Mouse (Mus musculus): ENCODE results near the gene Slf2.
A peak's percentile ranks its signal among the peaks of the same experiment; 100 is the strongest.

The Slf2 gene

GRCm38 (mm10) chr19:44930744-44931453, at the start of gene Slf2:
Gene Slf2 (plus strand): TSS chr19:44931151.
- peak; percentile 99 to 100 for DNase-seq (ENCODE audit: low spot score in 2 of 2)

GRCm38 (mm10) chr19:44882552-44883024, 48.4 kb upstream of the Slf2 start:
- DNase-seq (ENCODE audit: low spot score in 2 of 2) = peak; percentile 60 to 70

- no peak for DNase-seq (ENCODE audit: low spot score in 2 of 2)
Observed at GRCm38 (mm10) chr19:44884331-44884730, 46.6 kb upstream of the Slf2 start.

GRCm38 (mm10) chr19:44886475-44886874, 44.5 kb upstream of the Slf2 start:
- DNase-seq (ENCODE audit: low spot score in 2 of 2) = peak; percentile 51 to 59

- DNase-seq (ENCODE audit: low spot score in 2 of 2) = peak; percentile 34 to 46
Observed at GRCm38 (mm10) chr19:44887679-44888235, 43.2 kb upstream of the Slf2 start.

- DNase-seq (ENCODE audit: low spot score in 2 of 2) = no peak
Observed at GRCm38 (mm10) chr19:44889548-44889947, 41.4 kb upstream of the Slf2 start.

GRCm38 (mm10) chr19:44891446-44891845, 39.5 kb upstream of the Slf2 start:
- no peak for DNase-seq (ENCODE audit: low spot score in 2 of 2)

GRCm38 (mm10) chr19:44893231-44893871, 37.6 kb upstream of the Slf2 start:
- no peak for DNase-seq (ENCODE audit: low spot score in 2 of 2)

- DNase-seq (ENCODE audit: low spot score in 2 of 2) = peak; percentile 29 to 56
Observed at GRCm38 (mm10) chr19:44895245-44895644, 35.7 kb upstream of the Slf2 start.

- DNase-seq (ENCODE audit: low spot score in 2 of 2) = no peak
Observed at GRCm38 (mm10) chr19:44896450-44896849, 34.5 kb upstream of the Slf2 start.

GRCm38 (mm10) chr19:44897521-44897920, 33.4 kb upstream of the Slf2 start:
- no peak for DNase-seq (ENCODE audit: low spot score in 2 of 2)

- DNase-seq (ENCODE audit: low spot score in 2 of 2) = no peak
Observed at GRCm38 (mm10) chr19:44898646-44899045, 32.3 kb upstream of the Slf2 start.

- no peak for DNase-seq (ENCODE audit: low spot score in 2 of 2)
Observed at GRCm38 (mm10) chr19:44899104-44899793, 31.7 kb upstream of the Slf2 start.

GRCm38 (mm10) chr19:44899947-44900773, 30.8 kb upstream of the Slf2 start:
- peak; percentile 66 to 70 for DNase-seq (ENCODE audit: low spot score in 2 of 2)

GRCm38 (mm10) chr19:44901047-44901446, 29.9 kb upstream of the Slf2 start:
- no peak for DNase-seq (ENCODE audit: low spot score in 2 of 2)

GRCm38 (mm10) chr19:44902324-44902723, 28.6 kb upstream of the Slf2 start:
- DNase-seq (ENCODE audit: low spot score in 2 of 2) = peak; percentile 49 to 56

GRCm38 (mm10) chr19:44903343-44904000, 27.5 kb upstream of the Slf2 start:
- no peak for DNase-seq (ENCODE audit: low spot score in 2 of 2)

GRCm38 (mm10) chr19:44904141-44904720, 26.7 kb upstream of the Slf2 start:
- no peak for DNase-seq (ENCODE audit: low spot score in 2 of 2)

GRCm38 (mm10) chr19:44905316-44905715, 25.6 kb upstream of the Slf2 start:
- DNase-seq (ENCODE audit: low spot score in 2 of 2) = no peak

All from heart, adult 9 months (tissue).